Mouse (Mus musculus) neural tube, embryonic 14.5 days (tissue): ENCODE results near the gene Kcng1. TPM values are rescaled to one million over a fixed set of nuclear protein-coding genes. Genes with fewer than 3 reads are reported as not detected.
A peak's percentile ranks its signal among the peaks of the same experiment; 100 is the strongest.

Experiments used
- ATAC-seq: fragments of 200-750 bp; cut with Nextera tagmentation; 2 replicates; pipeline ENCODE4 v1.8.0; 2017; ENCODE audit warnings: low read depth, mild to moderate bottlenecking, moderate TSS enrichment, moderate library complexity
- H3K27ac ChIP-seq: fragments of 300-500 bp; sonication (generic); 2 replicates; pipeline ENCODE4 v1.5.1; 2014; ENCODE audit warnings: low read depth, mild to moderate bottlenecking, control low read depth, low read length, moderate library complexity, mixed read lengths
- H3K27me3 ChIP-seq: fragments of 300-500 bp; sonication (generic); 2 replicates; pipeline ENCODE4 v1.6.1; 2014; ENCODE audit warnings: low read length; ENCODE audit not compliant: control insufficient read depth, insufficient read depth
- H3K36me3 ChIP-seq: fragments of 300-500 bp; sonication (generic); 2 replicates; pipeline ENCODE4 v1.6.1; 2014; ENCODE audit warnings: low read length, mixed read lengths; ENCODE audit not compliant: control insufficient read depth, insufficient read depth
- H3K4me1 ChIP-seq: fragments of 300-500 bp; sonication (generic); 2 replicates; pipeline ENCODE4 v1.6.1; 2014; ENCODE audit warnings: low read length; ENCODE audit not compliant: control insufficient read depth, insufficient read depth
- H3K4me2 ChIP-seq: fragments of 300-500 bp; sonication (generic); 2 replicates; pipeline ENCODE4 v1.6.1; 2014; ENCODE audit warnings: mild to moderate bottlenecking, low read depth, low read length, control low read depth
- H3K4me3 ChIP-seq: fragments of 300-500 bp; sonication (generic); 2 replicates; pipeline ENCODE4 v1.5.1; 2014; ENCODE audit warnings: low read depth, low read length, control low read depth, mixed read lengths
- H3K9ac ChIP-seq: fragments of 300-500 bp; sonication (generic); replicated peaks from 2 replicates; pipeline ENCODE4 v1.6.1; 2014; ENCODE audit warnings: low read depth, mild to moderate bottlenecking, control low read depth, low read length, mixed read lengths
- H3K9me3 ChIP-seq: fragments of 300-500 bp; sonication (generic); 2 replicates; pipeline ENCODE4 v1.6.1; 2016; ENCODE audit warnings: low read length; ENCODE audit not compliant: control insufficient read depth
- WGBS: fragments of 180-500 bp; shearing (Covaris S2); extraction: QIAGEN DNeasy Blood & Tissue Kit; methylation state at CpG from one replicate; pipeline ENCODE4 v1.1.7; 2014; 5-methylcytosine and 5-hydroxymethylcytosine counted together
- polyA plus RNA-seq: library from polyadenylated mRNA; unstranded; fragments of >200 nt; fragmentation: Nextera tagmentation; extraction: Ambion mirVana; gene quantifications from 2 replicates; pipeline ENCODE4 v1.2.1, GENCODE M21; 2014

The Kcng1 gene
- polyA plus RNA-seq, 1 experiment from 2014 or later, result 0.35 TPM

DNA sequence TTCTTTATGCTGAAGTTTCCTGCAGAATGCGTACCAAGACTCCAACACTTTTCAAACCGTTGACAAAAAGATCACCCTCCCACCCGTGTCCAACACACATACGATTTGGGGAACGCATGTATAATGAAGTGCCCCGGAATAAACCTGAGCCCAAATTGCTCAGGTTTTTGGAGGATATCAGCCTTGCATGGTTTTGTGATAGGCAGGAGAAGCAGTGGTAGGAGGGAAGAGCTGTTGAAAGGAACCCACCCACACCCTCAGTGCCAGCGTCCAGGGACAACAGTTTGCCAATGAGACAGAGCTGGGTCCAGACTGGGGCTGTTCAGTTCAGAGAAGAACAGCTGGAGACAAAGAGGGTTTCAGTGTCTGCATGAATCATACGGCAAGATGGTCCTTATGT lies 18.1 kb upstream of the Kcng1 start:
- Histone ChIP-seq H3K9me3 (no peaks in the 10 kb centered on the region), H3K4me2 (no peak overlapping the region), H3K27me3 (no peaks in the 10 kb centered on the region), H3K4me1 (no peaks in the 10 kb centered on the region), H3K9ac (no peak overlapping the region), H3K27ac (no peak overlapping the region), H3K4me3 (no peak overlapping the region), H3K36me3 (no peaks in the 10 kb centered on the region)
- 87% methylated on average over 8 of the region's 8 CpGs for WGBS
- no peak for ATAC-seq

DNA sequence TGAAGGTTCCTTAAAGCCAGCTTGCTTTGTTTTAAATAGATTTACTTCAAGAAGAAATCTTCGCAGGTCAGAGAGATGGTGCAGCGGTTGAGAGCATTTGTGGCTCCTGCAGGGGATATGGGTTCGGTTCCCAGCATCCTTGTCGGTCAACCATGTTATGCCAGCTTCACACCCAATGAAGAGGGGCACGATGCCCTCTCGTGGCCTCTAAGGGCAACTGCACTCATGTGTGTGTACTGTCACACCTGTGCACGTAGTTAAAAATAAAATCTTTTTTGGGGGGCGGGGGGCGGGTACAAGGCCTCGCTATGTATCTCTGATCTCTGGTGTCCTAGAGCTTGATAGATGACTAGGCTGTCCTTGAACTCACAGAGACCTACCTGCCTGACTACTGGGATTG lies 15.0 kb upstream of the Kcng1 start:
- no peak for ATAC-seq
- H3K27ac ChIP-seq, result no peak overlapping the region
- 88% methylated on average over 10 of the region's 10 CpGs for WGBS
- no peak overlapping the region for H3K4me2 ChIP-seq
- H3K36me3 ChIP-seq, result no peaks in the 10 kb centered on the region
- H3K4me3 ChIP-seq, result no peak overlapping the region
- no peaks in the 10 kb centered on the region for H3K9me3 ChIP-seq
- no peak overlapping the region for H3K9ac ChIP-seq
- no peaks in the 10 kb centered on the region for H3K27me3 ChIP-seq
- no peaks in the 10 kb centered on the region for H3K4me1 ChIP-seq

DNA sequence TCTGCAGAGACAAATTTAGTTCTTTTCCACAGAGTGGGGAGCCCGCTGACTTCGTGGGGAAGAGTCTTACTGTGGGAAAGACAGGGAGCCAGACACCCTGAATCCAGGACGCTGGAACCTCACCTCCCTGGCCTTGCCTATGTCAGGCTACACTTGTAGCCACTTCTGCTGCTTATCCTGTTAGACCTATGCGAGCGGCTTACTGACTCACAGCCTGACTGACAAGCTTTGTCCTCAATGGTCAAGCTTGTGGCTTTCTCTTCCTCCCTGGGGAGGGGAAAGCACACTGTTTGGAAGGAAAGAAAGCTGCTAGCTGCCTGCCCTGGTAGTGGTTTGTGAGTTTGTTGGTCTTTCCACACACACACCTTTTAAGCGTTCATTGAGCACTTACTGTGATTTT lies 11.0 kb upstream of the Kcng1 start:
- Histone ChIP-seq H3K9ac (no peak overlapping the region), H3K36me3 (no peaks in the 10 kb centered on the region), H3K27ac (no peak overlapping the region), H3K9me3 (no peaks in the 10 kb centered on the region), H3K4me3 (no peak overlapping the region), H3K4me2 (no peak overlapping the region), H3K4me1 (no peaks in the 10 kb centered on the region), H3K27me3 (no peaks in the 10 kb centered on the region)
- ATAC-seq, result no peak
- WGBS, result 49% methylated on average over 6 of the region's 6 CpGs

DNA sequence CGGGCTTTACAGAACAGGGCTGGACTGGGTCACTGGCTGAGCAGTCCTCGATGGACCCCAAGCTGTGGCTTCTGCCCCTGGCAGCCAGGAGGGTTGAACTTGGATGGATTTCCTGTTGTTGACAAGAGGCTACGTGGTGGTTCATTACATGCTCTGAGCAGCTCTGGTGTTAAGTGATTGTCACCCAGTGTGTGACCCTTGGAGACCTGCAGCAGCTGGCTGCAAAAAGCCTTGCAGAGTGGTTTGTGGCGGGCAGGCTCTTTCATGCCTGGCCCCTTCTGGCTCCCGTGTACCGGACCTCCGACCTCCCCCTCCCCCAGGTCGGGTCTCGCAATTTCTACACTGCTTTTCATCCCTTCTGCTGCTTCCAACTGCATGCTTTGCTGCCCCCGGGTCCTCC lies 10.5 kb upstream of the Kcng1 start:
- no peak for ATAC-seq
- H3K36me3 ChIP-seq, result no peaks in the 10 kb centered on the region
- H3K4me2 ChIP-seq, result no peak overlapping the region
- 21% methylated on average over 10 of the region's 10 CpGs for WGBS
- H3K4me1 ChIP-seq, result no peaks in the 10 kb centered on the region
- no peak overlapping the region for H3K9ac ChIP-seq
- H3K27me3 ChIP-seq, result no peaks in the 10 kb centered on the region
- H3K9me3 ChIP-seq, result no peaks in the 10 kb centered on the region
- H3K4me3 ChIP-seq, result no peak overlapping the region
- no peak overlapping the region for H3K27ac ChIP-seq

DNA sequence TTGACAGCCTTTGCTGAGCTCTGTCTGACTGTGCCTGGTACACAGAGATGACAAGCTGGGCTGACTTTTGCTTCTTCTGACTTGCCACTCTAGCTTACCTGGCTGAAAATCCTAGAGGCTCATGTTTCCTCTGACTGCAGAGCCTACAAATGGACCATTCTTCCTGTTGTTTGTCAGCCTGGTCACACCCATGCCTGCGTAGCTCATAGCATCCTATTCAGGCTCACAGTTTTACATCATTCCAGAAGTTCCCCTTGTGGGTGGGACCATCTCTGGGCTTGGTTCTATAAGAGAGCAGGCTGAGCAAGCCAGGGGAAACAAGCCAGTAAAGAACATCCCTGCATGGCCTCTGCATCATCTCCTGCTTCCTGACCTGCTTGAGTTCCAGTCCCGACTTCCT lies 8.3 kb upstream of the Kcng1 start:
- WGBS, result 80% methylated on average over 2 of the region's 2 CpGs
- ATAC-seq, result no peak
- no peak overlapping the region for H3K9ac ChIP-seq
- no peaks in the 10 kb centered on the region for H3K27me3 ChIP-seq
- H3K4me1 ChIP-seq, result no peaks in the 10 kb centered on the region
- no peaks in the 10 kb centered on the region for H3K36me3 ChIP-seq
- H3K27ac ChIP-seq, result no peak overlapping the region
- H3K4me2 ChIP-seq, result no peak overlapping the region
- no peak overlapping the region for H3K4me3 ChIP-seq
- no peaks in the 10 kb centered on the region for H3K9me3 ChIP-seq

DNA sequence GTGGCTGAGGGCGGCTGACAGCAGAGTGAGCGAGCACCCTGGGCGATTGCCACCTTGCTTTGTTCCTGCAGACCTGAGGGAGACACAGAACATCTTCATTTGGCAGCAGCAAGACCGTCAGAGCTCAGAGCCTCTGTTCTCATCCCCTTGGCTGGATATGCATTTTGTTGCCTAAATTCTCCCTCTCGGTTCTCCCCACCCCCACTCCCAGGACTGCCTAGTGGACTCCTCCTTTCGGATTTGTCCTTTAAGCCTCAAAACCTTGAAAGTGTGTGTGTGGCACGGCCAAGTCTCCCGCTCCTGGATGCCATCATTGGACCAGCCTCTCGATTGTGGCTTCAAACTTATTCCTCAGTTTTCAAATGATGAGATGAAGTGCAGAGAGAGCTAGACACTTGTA lies 7.5 kb upstream of the Kcng1 start:
- ATAC-seq, result no peak
- WGBS, result 66% methylated on average over 9 of the region's 9 CpGs
- Histone ChIP-seq H3K4me1 (no peaks in the 10 kb centered on the region), H3K36me3 (no peaks in the 10 kb centered on the region), H3K9ac (no peak overlapping the region), H3K4me3 (no peak overlapping the region), H3K4me2 (no peak overlapping the region), H3K27me3 (no peaks in the 10 kb centered on the region), H3K9me3 (no peaks in the 10 kb centered on the region), H3K27ac (no peak overlapping the region)

DNA sequence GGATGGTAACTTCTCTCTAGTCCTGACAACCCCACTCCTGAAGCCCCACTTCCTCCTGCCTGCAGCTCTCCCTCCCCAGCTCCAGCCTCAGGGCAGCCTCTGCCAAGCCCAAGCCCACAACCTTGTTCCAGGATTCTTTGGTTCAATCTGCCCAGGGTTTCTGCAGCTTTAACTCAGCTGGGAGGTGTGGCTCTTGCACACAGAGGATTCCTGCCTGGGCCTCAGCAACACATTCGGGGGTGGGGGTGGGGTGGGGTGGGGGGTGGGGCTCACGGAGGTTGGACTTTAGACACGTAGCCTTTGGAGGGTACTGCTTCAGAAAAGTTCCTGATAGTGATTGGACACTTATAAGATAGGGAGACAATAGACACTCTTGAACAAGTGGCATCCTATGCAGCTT lies 5.5 kb upstream of the Kcng1 start:
- H3K27me3 ChIP-seq, result peaks cover 4% of the 10 kb centered on the region
- ATAC-seq, result no peak

DNA sequence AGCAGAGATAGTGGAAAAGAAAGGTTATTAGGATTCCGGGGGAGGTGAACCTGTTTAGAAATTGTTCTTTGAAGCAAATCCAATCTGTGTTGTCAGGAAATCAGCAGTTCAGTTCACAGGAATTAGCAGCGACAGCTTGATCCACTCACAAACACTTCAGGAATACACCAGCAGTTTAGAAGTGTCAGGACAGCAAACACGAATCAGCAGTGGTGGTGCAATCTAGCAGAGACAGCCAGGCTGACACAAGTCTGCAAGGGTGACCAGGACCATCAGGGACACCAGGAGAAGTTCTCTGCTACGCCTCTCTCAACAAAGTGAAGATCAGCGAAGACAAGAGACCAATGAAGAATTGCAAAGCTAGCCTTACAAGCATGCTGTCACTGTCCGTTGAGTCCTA lies 3.6 kb upstream of the Kcng1 start:
- H3K27me3 ChIP-seq, result peaks cover 20% of the 10 kb centered on the region
- 0 out of 2 replicates have a peak, but pooled peaks cover 10% of the 10 kb centered on the region for H3K4me1 ChIP-seq
- H3K4me3 ChIP-seq, result no peak overlapping the region
- H3K9me3 ChIP-seq, result no peaks in the 10 kb centered on the region
- H3K4me2 ChIP-seq, result no peak overlapping the region
- no peak overlapping the region for H3K27ac ChIP-seq
- H3K36me3 ChIP-seq, result no peaks in the 10 kb centered on the region
- no peak for ATAC-seq
- no peak overlapping the region for H3K9ac ChIP-seq
- 91% methylated on average over 6 of the region's 6 CpGs for WGBS

More for the DNA sequence above, 5.5 kb upstream of the Kcng1 start:
- H3K27ac ChIP-seq, result no peak overlapping the region
- H3K36me3 ChIP-seq, result no peaks in the 10 kb centered on the region
- no peak overlapping the region for H3K4me3 ChIP-seq
- no peaks in the 10 kb centered on the region for H3K9me3 ChIP-seq
- H3K4me1 ChIP-seq, result no peaks in the 10 kb centered on the region
- H3K9ac ChIP-seq, result no peak overlapping the region
- H3K4me2 ChIP-seq, result no peak overlapping the region
- WGBS, result 31% methylated on average over 3 of the region's 3 CpGs

DNA sequence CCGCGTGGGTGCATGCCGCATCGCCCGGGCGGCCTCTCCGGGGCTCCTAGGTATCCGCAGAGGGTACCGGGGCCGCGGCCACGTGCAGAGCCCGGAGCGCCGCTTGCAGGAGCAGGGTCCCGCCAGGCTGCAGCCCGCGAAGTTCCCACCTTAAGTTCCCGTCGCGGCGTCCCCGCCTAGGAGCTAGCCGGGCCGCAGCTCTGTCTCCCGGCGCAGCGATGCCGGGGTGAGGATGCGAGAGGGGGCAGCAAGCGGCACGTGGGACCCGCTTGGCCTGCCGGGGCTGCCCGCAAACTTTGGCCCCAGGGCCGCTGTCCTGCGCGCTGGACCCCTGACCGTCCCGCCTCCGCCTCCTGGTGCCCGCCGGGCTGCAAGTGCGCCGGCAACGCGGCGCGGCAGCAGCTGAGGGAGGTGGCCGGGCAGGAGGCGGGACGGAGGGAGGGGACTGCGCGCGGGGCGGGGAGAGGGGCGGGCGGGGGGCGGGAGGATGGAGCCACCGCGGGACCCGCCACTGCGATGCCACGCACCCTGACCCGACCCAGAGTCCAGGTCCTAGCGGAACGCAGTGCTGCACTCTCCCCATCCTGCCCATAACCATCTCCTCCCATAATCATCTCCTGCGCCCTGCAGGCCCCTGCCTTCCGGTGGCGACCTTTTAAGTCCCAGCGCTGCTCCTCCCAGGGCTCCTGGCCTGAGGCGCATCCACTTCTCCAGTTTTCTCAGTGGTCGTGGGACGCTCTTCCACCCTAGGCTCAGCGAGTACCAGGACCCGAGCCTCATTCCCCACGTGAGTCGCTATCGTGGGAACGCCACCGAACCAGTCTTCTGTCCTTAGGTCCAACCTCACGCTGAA lies 581 bp downstream of the Kcng1 start:
- Histone ChIP-seq H3K4me2 (peak overlapping the region; percentile 86), H3K27me3 (peaks cover 27% of the 10 kb centered on the region), H3K9ac (peak overlapping the region; percentile 12; the same call in 1 of the 2 replicates), H3K9me3 (no peaks in the 10 kb centered on the region), H3K36me3 (no peaks in the 10 kb centered on the region), H3K27ac (no peak overlapping the region), H3K4me3 (peak overlapping the region; percentile 40), H3K4me1 (0 out of 2 replicates have a peak, but pooled peaks cover 10% of the 10 kb centered on the region)
- WGBS, result under 1% methylated on average over 68 of the region's 82 CpGs
- peak; percentile 36; the same call in 1 of the 2 replicates for ATAC-seq
